Mouse (Mus musculus): ENCODE measurements at regions not wholly inside any gene's neighbourhood (a gene's known extent, or its start where the extent isn't known, plus 50 kb on each side); places are given as distances from the start of the nearest gene placed in this dataset.

DNA sequence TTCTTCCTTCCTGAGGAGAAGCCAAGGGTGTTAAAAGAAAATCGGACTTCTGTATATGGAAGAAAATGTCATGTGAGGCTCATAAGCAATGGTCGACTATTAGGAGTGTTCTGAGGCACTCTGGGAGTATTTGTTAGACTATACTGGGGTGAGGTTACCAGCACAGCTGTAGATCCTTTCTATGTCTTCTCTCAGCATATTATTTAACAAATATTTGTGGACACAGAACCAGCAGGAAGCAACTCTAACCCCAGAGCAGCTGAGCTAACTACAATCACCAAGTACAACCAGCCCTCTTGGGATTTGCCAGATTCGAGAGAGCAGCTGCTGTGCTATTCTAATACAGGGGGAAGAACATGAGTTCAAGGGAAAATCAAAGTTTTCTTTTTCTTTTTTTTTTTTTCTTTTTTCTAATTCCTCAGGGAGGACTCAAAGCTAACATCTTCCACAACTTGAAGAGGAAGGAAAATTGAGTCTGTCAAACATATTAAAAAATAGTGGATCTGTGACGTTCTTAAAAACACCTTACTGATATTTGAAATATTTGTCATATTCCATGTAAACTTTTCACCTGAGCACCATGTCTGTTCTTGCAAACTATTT lies 933.3 kb upstream of the Cited2 start:
- DNase-seq, result peak; percentile 98

DNA sequence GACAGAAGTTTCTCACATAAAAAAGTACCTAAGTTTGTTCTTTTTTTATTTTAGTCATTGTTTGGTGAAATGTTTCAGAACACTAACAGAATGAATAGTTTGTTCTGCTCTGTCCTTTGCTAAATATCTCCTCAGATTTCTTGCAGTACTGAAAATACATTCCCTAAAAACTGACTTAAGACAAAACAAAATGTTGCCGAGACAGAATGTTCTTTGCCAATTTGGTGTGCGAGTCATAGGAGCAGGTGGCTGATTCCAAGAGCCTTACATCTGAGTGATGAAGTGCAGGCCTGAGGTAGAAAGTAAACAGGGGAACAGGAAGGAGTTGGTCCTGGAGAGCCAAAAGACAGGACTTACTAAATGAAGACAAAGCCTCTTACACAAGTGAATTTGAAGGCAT lies 919.0 kb upstream of the Cited2 start:
- no peak for DNase-seq

DNA sequence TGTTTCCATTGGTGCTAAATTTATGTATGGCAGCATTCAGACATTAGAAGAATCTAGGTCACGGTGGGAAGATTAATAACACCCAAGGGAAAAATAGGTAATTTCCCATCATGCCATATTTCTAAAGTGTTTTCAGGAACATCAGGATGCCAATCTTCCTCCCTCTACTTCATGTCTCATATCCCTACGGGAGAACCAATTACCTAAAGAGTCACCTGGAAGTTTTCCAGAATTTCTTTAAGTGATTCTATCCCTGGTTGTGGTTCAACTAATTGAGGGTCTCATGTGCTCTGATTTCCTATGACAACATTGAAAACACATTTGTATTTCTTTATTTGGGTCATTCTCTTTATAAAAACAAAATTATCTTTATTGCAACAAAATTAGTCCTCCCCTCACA lies 912.3 kb upstream of the Cited2 start:
- no peak for DNase-seq

DNA sequence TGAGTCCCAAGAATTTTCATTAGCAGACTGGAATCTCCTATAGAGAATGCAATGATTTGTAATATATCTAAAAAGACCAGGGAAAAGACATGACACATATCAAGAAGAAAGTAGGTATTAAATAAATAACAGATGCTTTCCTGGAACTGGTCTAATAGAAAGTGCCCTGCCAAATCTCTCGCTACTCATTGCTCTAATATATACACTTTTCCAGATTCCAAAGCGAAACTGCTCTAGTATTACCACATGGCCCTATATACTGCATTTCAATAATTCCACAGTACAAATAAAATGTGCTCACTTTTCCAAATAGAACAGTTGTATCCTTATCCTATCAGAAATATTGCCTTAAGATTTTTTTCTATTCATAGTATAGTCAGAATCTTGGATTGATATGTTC lies 909.0 kb upstream of the Cited2 start:
- no peak for DNase-seq

DNA sequence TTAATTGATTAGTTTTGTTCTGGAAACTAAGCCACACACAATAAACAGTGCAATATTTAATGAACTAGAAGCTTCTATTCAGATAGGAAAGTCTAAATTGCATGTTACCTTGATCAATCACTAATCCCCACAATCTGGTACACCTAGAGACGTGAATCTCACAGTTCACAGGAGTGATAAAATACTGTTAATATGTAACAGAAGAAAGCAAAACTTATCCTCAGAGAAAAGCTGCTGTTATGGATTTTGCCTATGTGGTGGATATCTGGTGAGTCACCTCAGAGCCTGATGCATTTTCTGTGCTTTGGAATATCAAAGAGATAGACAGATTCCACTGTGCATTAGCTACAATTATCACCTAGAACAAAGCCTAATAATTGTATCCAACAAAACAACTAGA lies 861.5 kb upstream of the Cited2 start:
- no peak for DNase-seq

DNA sequence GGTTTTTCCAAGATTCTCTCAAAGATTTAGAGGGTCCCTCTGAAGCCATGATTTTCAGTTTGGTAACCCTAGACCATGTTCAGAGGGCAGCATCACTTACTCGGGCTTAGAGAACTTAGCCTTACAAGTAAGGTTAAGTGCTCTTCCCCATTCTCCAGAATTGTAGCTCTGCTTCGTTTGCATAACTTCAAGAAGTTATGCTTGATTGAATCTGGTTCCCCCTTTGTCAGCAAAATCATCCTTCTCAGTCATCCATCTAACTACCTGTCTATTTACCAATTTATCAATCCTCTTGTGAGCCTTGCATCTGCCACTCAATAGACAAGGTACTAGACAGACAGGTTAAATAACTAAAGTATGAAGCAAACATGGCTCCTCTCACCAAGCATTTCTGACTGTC lies 856.1 kb upstream of the Cited2 start:
- no peak for DNase-seq

DNA sequence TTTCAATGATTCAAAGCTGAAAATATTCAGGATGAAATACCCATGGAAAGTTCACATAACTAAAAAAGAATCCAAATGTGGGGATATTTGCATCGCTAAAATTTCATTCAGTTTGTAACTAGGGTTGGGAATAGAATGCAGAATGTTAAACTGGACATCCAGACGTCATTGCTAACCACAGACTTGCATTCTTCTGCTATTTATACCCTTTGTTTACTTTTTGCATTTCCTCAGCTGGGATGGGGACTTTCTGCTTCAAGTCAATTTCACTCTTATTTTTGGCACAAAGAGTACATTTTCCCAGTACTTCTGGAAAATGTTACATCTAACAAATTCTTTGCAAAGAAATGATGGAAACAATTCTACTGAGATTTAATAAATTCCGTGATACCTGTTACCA lies 848.9 kb upstream of the Cited2 start:
- DNase-seq, result no peak

DNA sequence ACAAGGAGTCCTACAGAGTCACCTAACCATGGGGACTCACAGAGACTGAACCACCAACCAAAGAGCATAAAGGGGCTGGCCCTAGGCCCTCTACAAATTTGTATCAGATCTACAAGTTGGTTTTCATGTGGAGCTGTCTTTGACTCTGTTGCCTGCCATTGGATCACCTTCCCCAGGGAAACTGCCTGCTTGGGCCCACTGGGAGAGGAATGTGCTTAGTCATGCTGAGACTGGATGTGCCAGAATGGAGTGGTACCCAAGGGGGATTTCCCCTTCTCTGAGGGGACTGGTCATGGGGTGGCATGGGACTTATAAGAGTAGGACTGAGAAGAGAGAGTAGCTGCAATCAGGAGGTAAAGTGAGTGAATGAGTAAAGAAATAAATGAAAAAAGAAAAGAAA lies 844.8 kb upstream of the Cited2 start:
- peak; percentile 81 for DNase-seq

DNA sequence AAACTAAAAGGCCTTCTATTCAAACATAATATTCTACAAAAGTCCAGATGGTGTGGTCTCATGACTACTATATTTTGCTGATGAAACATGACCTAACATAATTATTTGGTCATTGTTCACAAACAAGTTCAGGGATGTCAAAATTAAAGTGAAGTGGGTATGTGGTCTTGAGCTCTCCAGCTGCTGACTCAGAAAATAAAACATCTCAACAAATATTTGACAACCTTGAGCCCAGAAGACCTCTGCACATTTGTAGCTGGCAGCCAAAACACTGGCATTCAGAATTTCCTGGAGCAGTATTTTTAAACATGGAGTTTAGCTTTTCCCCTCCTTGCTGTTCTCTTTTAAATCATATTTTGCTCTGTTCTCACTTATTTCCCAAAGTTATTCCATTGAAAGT lies 829.7 kb upstream of the Cited2 start:
- no peak for DNase-seq

DNA sequence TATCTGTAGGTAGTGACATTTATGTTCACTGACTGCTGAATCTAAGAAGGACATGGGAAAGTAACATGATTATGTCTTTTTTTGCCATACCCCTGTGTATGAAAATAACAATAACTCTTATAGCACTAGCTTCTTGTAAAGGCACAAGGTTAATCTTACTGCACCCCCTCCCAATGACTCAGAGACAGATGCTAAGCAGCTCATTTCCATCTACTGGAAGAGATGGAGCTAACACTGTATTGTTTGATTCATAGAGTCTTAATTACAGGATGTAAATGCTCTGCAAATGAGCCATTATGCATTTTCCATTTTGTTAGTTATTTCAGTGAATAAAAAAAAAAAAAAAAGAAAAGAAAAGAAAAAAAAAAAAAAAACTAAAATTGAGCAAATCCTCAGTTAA lies 827.7 kb upstream of the Cited2 start:
- DNase-seq, result no peak

DNA sequence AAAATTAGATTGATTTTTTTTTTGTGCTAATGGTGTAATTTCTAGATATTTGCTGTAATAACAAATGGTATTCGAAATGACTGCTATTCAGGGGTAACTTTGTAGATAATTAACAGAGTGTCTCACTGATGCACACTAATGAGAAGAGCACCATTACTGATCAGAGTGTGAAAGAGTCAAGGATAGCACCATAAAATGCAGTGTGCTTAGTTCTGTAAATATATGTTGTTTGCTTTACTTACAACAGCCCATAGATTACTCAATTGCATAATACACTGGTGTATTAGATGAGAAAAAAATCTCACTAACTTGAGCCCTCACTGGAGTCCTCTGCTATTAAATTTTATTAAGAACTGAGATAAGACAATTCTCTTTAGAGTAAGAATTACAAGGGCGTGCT lies 800.1 kb upstream of the Cited2 start:
- no peak for DNase-seq

DNA sequence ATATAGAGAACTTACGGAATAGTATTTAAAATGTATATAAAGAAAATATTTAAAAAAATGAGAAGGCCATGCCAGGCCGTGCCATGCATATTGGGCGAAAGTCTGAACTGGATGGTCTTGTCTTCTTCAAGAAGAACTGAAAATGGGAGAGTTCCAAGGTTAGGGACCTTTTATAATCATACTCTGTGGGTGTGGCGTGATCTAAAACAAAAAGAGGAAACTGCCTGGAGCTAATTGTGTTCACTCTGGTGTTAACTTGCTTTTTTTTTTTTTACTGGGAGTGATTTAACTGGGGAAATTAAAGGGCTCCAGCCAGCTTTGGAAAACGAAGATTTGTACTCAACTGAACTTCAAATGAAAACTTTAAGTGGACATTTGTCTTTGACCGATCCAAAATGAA lies 799.2 kb upstream of the Cited2 start:
- DNase-seq, result peak; percentile 78

DNA sequence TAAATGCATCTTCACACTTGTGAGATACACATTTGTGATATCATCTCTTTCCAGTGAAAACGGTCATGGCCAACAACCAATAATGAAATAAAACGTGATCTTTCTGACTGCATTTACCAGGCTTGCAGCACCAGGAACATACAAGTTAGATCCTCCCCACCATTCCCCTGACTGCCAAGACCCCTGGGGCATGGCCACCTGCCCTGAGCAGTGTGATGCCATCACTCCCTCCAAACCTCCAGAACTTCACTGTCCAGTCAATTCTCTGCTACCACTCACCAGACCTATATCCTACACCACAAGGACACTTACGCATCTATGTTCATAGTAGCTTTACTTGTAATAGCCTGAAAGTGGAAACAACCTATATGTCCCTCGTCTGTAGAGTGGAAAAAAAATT lies 785.3 kb upstream of the Cited2 start:
- no peak for DNase-seq

DNA sequence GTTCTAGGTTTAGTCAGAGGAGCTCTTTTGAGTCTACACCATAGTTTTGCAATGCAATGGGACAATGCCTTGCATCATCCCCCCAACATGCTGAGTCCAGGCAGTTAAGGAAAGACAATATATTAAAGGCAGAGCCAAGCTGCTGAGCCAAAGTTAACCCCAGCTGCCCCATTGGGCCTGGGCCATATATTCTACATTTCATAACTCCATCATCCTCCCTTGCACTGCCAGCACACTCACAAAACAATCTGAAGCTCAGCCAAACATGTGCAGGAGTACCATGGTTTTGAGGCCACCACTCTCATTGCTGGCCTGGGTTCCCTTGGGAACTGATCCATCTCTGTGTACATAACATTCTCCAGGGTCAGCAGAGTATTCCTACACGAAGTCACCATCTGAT lies 771.4 kb upstream of the Cited2 start:
- no peak for DNase-seq

DNA sequence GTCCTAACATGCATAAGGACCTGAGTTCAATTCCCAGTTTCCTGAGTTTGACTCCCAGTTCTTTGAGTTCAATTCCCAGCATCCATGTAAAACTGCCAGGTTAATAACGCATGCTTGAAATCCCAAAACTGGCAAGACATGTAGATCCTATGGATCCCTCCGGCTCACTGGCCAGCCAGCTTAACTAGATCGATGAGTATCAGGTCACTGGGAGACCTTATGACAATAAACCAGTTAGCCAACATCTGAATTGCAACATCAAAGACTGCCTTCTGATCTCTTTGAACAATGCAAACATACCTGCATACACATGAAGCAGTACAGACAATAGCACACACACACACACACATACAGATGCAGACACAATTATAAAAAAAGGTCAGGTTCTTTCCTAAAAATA lies 762.0 kb upstream of the Cited2 start:
- DNase-seq, result no peak

DNA sequence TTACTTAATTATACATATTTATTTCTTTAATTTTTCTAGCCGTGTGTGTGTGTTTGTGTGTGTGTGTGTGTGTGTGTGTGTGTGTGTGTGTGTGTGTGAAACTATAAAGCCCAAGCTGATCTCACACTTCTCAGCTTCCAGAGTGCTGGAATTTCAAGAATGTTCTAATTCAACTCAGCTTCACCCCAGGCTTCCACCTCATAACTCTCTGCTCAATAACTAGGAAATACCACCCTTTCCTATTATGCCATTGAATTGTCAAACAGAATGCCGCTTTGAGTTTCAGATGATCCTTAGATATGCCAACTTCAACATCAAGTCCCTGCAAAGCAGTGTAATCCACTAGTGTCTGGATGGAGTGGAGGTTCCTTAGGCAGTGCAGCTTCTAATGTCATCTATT lies 760.6 kb upstream of the Cited2 start:
- DNase-seq, result peak; percentile 87

DNA sequence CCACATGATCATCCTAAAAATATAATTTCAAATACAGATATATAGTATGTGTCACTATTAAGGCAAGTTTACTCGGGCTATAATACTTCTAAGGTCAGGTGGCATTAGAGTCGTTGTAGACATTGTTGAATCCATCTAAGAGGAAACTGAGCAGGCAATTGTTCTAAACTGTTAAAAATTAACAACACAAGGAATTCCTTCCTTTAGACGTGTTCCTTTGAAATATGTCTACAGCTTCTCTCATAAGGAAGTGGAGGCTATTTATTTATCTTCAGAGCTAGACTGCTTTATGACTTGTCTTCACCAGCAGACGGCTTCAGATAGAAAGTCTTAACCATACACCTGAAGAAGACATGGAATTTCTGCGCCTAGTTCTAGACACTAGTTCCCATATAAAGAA lies 744.2 kb upstream of the Cited2 start:
- DNase-seq, result no peak

DNA sequence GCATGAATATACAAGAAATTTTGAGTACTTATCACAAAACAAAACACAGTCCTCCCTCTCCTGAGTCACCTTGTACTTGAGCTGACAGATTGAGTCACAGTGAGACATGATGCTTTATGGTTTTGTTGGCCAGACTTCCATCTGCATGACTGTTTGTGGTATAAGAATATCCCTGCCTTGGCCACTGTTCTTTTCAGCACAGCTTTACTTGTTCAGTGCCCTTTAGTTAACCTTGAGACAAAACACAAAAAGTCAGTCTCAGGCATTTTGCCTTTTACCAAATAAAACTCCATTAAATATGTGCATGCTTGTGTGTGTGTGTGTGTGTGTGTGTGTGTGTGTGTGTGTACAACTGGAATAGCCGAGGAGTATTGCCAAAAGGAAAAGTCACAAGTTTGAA lies 732.8 kb upstream of the Cited2 start:
- DNase-seq, result peak; percentile 84

DNA sequence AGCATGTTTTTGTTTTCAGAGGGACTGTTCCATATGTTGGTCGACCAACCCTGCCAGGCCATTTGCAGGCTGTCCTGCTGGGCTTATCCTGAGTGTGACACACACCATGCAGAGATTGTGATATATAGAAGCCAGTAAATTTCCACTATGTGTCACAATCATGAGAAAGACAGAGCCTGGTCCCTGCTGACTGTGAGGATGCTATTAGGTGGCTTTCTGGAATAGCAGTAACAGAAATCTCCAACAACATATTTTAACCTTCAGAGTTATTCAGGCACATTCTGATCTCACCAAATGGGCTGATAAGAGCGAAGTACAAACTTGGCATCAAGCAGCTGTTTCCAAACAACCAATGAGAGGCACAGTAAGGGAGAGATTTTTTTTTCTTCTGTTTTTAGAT lies 729.2 kb upstream of the Cited2 start:
- peak; percentile 93 for DNase-seq

DNA sequence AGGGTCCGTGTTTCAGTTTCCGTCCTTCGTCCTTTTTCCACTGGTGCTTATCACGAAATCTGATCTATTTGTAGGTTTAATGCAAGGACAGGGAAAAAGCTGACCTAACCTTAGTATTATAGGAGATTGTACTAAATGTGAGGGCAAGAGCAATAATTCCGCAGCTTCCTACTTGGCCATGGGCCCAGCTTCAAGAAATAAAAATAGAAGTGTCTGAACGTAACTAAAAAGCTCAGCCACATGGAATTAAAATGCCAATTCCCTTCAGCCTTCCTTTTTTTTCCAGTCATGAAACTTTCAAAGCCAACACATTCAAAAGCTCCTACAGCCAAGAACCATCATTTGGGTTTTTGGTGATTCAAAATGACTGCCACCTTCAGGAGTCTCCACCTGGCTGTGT lies 728.5 kb upstream of the Cited2 start:
- peak; percentile 86 for DNase-seq

DNA sequence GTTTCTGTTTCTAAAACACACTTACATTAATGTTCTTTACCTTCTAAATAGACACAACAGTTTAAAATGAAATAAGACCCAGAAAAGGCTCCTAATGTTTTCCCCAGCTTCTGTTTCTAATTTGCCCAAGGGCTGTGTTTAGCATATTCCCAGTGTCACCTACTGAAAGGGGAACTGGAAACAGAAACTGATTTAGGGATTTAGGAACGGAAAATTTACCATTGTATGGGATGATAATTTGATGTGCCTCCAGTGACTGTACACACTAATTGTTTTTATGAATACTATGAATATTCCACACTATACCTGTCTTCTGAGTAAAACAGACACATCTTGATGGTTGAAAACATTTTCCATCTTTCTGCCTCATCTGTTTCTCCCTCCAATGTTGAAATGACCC lies 728.0 kb upstream of the Cited2 start:
- DNase-seq, result no peak

DNA sequence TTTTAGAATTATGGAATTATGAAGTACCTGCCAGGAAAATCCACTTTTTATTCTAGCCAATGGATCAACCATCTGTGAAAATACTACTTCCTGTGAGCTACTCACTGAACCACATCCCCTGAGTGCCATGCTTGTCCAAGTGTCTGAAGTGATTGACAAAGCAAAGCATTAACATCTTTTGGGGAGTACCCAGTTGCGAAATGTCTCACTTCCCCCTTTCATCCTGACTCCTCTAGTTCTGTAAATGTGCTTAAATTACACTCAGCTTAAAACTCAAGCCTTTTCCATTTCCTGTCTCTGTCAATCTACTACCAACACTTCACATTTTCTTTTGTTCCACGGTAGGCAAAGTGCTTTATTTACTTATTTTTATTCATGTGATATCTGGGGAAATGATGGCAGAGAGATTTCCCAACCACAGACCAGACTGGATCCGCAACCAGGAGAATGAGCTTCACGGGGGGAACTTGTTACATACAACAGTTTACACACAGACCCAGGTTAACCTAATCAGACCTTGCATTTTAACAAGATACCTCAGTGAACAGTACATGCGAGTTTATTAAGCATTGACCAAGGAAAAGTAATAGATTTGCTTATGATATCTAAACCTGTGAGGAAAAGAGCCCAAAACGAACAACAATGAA lies 726.1 kb upstream of the Cited2 start:
- DNase-seq, result peak; percentile 94

DNA sequence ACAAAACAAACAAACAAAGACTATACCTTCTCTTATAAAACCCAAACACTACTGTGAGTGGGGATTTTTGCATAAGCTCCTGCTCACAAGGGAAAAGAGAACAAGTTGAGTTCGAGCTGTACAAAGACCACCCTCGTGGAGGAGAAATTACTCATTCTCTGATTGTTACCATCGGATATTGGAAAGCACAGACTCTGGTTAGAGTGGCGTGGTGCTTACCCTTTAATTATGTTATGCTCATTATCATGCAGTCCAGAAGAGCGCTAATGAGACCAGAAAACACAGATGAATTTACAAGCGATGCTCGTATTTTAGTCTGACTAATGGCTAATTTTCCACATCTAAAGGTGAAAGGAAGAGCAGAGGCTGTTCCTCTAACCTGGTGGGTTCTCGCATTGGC lies 721.7 kb upstream of the Cited2 start:
- no peak for DNase-seq

DNA sequence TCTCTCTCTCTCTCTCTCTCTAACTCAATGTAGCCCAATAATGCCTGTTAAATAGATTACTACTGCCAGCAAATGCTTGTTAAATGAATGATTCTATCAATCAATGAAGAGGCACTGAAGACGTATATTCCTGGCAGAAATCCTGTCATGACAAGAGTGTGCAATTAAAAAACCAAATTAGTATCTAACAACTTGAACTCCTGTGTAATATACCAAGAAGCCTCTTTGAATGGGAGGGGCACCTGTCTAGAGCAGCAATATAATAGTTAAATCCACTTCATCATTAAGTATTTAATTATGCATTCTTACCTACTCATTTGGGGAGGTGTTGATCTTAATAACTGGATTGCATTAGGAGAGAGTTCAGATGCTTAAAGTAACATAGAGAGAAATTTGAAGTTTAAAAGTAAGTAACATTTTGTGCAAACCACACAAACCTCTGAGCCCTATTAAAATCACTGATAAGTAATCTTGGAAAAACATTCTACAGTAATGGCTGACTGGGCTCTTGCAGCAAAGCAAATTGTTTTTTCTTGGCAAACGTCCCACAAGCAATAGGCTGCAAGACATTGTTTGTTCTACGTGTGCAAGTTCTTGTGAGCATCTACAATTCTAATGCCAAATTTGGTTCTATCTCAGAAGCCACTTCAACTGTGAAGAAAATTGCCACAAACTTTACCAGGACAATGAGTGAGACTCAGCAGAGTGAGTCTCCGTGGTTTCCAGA lies 719.7 kb upstream of the Cited2 start:
- DNase-seq, result no peak

DNA sequence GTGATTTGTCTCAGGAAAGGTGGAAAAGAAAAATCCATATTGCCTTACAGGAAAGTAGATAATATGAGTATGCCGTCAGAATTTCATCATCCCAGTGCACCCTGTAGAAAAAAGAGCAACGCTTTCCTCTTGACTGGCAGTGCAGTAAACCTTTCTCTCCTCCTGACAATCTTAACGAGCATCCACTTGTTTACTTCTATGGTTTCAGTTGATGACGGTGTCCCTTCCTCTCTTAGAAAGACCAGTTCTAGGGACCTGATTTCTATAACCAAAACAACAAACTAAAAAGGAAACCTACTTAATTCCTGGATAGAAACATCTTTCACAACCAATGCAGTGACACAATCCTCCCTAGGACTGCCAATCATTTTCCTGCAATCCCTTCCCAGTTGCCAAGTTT lies 714.3 kb upstream of the Cited2 start:
- no peak for DNase-seq
